Mouse (Mus musculus) adipose tissue, adult 10 weeks (tissue): ENCODE data around the gene Cpb1. TPM values are rescaled to one million over a fixed set of nuclear protein-coding genes. Genes with fewer than 3 reads are reported as not detected.

Experiments used
- polyA plus RNA-seq: library from polyadenylated mRNA; stranded (reverse); fragments of 350-450 nt; fragmentation: Illumina TruSeq; extraction: RNeasy Lipid Tissue Mini Kit (QIAGEN cat#74804); gene quantifications from one replicate; pipeline ENCODE4 v1.2.3, GENCODE M21; 2014; ENCODE audit warnings: low read depth, low replicate concordance

The Cpb1 gene
- 0.41 TPM for polyA plus RNA-seq

DNA sequence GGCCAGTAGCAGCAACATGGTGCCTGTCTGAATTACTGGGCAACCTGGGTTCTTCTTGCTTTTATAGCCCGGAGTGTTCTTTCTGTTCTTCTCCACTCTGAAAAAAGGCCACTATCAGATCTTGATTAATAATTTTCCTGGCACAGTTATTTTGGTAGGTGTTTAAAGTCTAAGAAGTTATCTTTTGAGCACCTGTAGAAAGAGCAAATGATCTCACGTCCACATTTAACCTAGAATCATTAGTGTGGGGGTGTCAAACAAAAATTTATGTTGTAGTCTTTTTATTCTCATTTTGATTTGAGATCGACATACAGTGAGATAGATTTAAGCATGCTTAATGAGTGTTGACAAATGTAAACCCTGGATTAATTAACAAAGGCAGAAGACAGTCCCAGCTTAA lies at the start of gene Cpb1:
Cpb1 (minus strand) TSS at position 101 of the 400 bp plus-strand sequence.

DNA sequence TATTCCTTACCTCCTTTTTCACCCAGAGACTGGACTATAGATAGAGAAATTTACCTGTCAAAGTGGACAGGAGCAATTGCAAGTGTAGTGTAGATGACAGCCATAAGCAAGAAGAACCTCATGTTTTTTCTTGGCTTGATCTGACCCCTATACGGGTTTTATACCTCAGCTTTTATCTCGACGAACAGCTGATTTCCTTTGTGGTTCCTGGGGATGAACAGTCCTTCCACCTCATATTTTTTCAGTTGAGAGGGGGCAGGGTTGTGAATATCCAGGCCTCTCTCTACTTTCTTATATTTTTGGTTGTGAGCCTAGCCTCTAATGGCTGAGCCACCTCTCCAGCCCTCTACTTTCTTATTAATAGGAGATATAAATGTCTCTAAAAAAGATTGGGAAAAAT lies 33.5 kb downstream of the Cpb1 start, which contains the start of gene Cpa3:
Cpa3 (minus strand) TSS at position 132 of the 400 bp plus-strand sequence.

Other genes starting within 250 kb of the Cpb1 start
- gene Hps3, start 240.4 kb downstream of the Cpb1 start, polyA plus RNA-seq: 19.3 TPM
- gene Hltf, start 217.9 kb downstream of the Cpb1 start, polyA plus RNA-seq: 19.1 TPM
- 50.4 TPM for gene Gyg, start 120.4 kb downstream of the Cpb1 start, polyA plus RNA-seq
- 4.3 TPM for gene Cpa3, start 33.6 kb downstream of the Cpb1 start, polyA plus RNA-seq
- gene Agtr1b, start 91.4 kb upstream of the Cpb1 start, polyA plus RNA-seq: not detected